Mouse (Mus musculus): ENCODE measurements around the gene Acoxl. TPM values are rescaled to one million over a fixed set of nuclear protein-coding genes. Genes with fewer than 3 reads are reported as not detected.

Gene Acoxl
- total RNA-seq, 2 experiments from 2014 or later, result 0.39 TPM; not detected in 1

- DNase-seq (ENCODE audit: low spot score), result no peak
These were observed 301.5 kb downstream of the Acoxl start for GRCm38 (mm10) chr2:128140183-128140582.

- no peak for DNase-seq (ENCODE audit: low spot score)
These were observed 305.3 kb downstream of the Acoxl start for GRCm38 (mm10) chr2:128143992-128144391.

- no peak for DNase-seq (ENCODE audit: low spot score)
These were observed 306.8 kb downstream of the Acoxl start for GRCm38 (mm10) chr2:128145433-128145832.

- DNase-seq (ENCODE audit: low spot score), result no peak
These were observed 310.9 kb downstream of the Acoxl start for GRCm38 (mm10) chr2:128149596-128149995.

GRCm38 (mm10) chr2:128152211-128152610, 313.5 kb downstream of the Acoxl start:
- DNase-seq (ENCODE audit: low spot score), result no peak

GRCm38 (mm10) chr2:128152845-128153550, 314.3 kb downstream of the Acoxl start:
- DNase-seq (ENCODE audit: low spot score), result no peak

GRCm38 (mm10) chr2:128153551-128153910, 314.9 kb downstream of the Acoxl start:
- DNase-seq (ENCODE audit: low spot score), result no peak

- no peak for DNase-seq (ENCODE audit: low spot score)
These were observed 316.9 kb downstream of the Acoxl start for GRCm38 (mm10) chr2:128155412-128156066.

- DNase-seq (ENCODE audit: low spot score), result no peak
These were observed 317.4 kb downstream of the Acoxl start for GRCm38 (mm10) chr2:128156067-128156462.

- no peak for DNase-seq (ENCODE audit: low spot score)
These were observed 318.1 kb downstream of the Acoxl start for GRCm38 (mm10) chr2:128156557-128157412.

GRCm38 (mm10) chr2:128158734-128159410, 320.2 kb downstream of the Acoxl start:
- no peak for DNase-seq (ENCODE audit: low spot score)

GRCm38 (mm10) chr2:128159619-128160125, 321.0 kb downstream of the Acoxl start:
- no peak for DNase-seq (ENCODE audit: low spot score)

- no peak for DNase-seq (ENCODE audit: low spot score)
These were observed 324.5 kb downstream of the Acoxl start for GRCm38 (mm10) chr2:128163177-128163576.

- no peak for DNase-seq (ENCODE audit: low spot score)
These were observed 328.1 kb downstream of the Acoxl start for GRCm38 (mm10) chr2:128166623-128167423.

GRCm38 (mm10) chr2:128167930-128168329, 329.3 kb downstream of the Acoxl start:
- DNase-seq (ENCODE audit: low spot score), result no peak

- no peak for DNase-seq (ENCODE audit: low spot score)
These were observed 330.8 kb downstream of the Acoxl start for GRCm38 (mm10) chr2:128169486-128169885.

- DNase-seq (ENCODE audit: low spot score), result no peak
These were observed 331.3 kb downstream of the Acoxl start for GRCm38 (mm10) chr2:128169972-128170371.

- no peak for DNase-seq (ENCODE audit: low spot score)
These were observed 331.9 kb downstream of the Acoxl start for GRCm38 (mm10) chr2:128170614-128171013.

- DNase-seq (ENCODE audit: low spot score), result no peak
These were observed 333.6 kb downstream of the Acoxl start for GRCm38 (mm10) chr2:128172266-128172665.
